Mouse (Mus musculus) fat pad, adult 2 months (tissue): Measurements from ENCODE around the gene C030005K15Rik.
"Not testable (repeated sequence)": the region's sequence is repeated elsewhere in the genome, so short reads cannot be mapped to it uniquely, and the experiment has no call there.

ENCODE experiments used
- DNase-seq: peaks from one replicate; pipeline ENCODE4 v3.0.0-alpha.2; 2011; ENCODE audit warnings: low read depth, low spot score; ENCODE audit errors: extremely low read depth

Gene C030005K15Rik

DNA sequence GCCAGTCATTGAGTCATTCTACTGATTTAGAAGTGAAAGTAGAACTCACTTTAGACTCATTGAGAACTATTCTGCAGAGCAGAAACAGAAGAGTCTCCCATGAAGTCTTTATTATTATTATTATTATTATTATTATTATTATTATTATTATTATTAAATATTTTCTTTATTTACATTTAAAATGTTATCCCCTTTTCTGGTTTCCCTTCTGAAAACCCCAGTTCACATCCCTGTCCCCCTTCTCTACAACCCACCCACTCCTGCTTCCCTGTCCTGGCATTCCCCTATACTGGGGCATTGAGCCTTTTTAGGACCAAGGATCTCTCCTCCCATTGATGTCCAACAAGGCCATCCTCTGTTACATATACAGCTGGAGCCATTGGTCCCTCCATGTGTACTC is at the start of gene C030005K15Rik:
Gene C030005K15Rik (minus strand): TSS at position 101 of the 400 bp plus-strand sequence.
- DNase-seq: not testable (repeated sequence)

DNA sequence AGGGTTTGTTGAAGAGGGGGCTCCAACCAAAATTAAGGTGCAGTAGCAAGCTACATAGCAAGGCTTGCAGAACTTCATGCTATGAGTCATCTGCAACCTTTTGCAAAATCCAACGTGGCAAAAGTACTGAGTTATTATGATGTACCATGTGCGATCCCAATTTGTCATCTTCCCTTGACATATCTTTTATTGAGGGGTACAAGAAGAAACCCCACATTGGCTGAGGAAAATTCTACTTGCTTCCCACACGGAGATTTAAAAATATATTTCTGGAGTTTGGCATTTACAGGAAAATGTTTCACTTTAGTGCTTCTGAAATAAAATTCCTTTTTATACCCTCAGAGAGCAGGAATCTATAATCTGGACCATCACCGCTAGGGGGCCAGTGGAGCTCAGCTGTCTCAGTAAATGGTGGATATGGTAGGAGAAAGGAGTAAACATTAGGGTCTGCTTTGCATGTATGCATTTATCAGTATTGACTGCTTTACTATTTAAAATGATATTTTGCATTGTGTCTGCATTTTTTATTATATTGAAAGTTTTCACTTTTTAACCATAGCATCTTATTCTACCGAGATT is 41.7 kb upstream of the C030005K15Rik start:
- no peak for DNase-seq

DNA sequence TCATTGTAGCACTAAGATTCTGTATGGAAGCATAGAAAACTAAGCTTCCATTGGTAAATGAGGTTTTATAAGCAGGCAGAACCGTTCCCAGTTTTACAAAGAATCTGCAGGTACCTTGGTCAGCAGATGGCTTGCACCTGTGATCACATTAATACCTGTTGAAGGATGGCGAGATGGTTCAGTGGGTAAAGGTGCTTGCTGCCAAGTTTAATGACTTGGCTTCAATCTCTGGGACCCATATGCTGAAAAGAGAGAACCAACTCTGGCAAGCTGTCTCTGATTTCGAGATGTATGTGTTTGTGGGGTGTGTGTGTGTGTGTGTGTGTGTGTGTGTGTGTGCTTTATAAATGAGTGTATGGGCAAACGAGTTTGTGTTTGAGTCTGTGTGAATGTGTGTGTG is 27.3 kb upstream of the C030005K15Rik start:
- DNase-seq: no peak

DNA sequence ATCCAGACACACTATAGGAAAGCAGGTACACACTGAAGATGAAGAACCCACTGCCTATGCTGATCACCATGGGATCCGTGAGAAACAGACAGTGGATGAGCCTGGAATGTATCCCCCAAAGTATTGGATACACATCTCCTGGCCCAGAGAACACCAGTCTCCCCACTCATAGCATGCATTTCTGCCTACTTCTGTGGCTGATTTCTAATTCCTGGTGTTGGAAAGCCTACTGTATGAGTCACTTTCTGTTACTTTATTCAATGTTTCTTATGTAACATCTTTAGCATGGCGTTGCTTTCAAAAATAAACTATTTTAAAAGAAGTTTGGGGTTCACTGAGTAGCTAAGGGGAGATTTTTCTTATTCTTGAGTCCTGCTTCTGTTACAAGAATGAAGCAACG is 20.7 kb upstream of the C030005K15Rik start:
- no peak for DNase-seq

DNA sequence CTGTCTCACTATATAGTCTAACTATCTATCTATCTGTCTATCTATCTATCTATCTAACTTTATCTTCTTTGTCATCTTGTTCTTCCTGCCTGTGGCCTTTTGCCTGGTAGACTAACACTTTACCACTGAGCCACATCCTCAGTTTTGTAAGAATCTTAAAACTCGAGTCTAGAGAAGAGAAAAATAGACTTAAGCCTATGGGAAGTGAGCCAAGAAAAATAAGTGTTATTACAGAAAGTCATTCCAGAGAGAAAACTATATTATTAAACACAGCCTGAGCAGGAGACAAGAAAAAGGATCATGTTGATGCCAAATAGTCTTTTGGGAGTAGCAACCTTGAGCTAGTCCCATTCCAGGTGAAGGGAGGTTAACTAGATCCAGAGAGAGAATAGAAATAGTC is 626 bp downstream of the C030005K15Rik start:
- no peak for DNase-seq

DNA sequence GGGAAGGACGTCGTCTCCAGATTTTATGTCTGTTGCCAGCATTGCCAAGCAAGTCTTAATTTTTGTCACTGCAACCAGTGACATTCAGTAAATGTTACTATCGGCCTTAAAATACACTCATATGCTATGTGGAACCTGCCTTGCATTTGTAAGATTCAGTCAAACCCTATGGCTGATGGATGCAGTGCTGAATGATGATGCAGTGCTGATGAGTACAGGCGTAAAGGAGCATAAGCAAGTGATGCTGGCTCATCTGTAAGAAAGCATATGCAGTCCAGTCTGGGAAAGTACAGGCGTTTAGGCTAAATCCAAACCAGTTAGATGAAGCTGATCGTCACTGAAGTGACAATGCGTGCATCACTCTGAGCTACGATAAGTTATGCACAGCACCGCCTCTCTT is 3.8 kb downstream of the C030005K15Rik start:
- no peak for DNase-seq

DNA sequence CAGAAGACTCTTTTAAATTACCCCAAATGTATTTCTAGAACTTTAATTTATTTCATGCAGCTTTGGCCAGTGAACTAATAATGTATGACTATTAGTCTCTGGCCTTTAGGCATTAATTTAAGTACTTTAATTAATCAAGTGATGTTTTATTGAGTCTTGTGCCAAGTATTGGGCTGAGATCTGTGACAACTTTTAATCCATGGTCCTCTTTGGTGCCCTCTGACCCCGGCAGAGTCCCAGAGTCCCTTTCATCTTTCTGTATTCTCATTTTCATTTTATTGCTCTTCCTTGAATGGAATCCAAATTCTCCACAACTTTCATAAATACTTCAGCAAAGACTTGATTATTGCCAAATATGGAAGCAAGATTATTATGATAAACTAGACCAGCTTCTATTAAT is 5.9 kb downstream of the C030005K15Rik start:
- no peak for DNase-seq

DNA sequence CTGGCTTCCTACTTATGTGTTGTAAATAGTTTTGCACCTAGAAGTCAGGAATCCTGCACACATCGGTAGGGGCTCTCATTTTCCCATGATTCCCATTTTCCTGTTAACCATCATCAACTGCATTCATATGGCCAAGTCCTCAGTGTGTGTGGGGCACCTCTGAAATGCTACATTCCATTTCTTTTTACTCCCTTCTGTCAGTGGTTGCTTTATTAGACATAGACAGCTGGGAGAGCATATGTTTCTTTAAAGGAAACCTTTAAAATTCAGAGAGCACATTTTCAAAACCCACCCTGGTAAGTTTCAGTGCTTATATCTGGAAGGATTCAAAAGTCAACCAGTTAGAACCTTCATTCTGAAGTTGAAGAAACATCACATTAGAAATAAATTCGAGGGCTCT is 8.5 kb downstream of the C030005K15Rik start:
- no peak for DNase-seq

DNA sequence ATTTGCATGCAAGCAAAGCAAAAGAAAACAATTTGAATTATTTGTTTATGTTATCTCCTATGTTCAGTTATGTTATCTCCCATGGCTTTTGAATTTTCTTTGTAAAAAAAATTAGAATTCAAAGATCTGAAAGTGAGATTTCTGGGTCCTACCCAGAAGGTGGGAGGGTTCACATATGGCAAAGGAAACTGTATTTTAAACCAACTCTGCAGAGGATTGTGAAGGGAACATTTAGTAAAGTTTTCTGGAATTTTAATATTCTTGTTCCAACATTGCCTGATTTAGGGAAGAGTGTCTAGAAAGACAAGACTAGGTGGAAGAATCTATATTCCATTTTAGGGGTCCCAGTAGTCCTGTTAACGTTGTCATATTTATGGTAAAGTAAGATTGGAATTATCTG is 9.3 kb downstream of the C030005K15Rik start:
- DNase-seq: no peak

DNA sequence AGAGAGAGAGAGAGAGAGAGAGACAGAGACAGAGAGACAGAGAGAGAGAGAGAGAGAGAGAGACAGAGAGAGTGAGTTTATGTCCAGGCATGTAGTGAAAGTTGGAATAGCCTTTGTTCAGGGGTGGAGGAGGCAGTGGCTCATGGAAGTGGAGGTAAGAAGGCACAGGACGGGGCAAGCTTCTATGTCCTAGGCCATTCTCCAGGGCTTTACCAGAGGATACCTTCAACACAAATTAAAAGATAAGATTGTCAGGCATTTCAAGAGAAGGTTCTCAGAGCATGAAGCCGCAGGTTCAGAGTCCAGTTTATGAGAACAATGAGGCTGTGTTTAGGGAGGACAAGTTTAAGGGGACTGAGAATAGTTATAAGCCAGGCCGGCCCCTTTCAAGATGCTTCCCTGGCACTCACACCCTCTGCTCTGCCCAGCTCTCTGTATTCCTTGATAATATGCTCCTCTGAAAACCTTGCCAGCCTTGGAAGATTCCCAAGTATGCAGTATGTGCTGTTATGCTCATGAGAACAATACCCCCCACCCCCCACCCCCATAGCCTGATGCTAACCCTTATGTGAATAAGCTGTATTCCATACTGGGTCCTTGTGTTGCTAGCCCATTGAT is 11.2 kb downstream of the C030005K15Rik start:
- DNase-seq: no peak

DNA sequence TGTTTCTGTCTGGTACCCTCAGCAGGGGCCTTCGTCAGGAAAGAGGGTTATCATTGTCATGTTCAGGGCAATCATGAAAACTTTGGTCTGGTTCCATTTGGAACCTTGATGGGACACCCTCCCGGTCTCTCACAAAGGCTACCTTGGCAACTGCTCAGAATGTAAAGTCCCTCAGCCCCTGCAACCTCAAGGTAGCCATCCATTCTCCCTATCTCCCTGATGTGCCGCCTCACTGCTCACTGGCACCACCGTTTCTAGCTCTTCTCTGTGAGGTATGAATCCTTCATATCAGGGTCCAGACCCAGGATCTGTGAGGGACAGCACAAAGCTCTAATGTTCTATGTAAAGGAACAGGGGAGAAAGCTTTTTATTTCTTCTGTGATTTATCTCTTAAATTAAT is 12.0 kb downstream of the C030005K15Rik start:
- DNase-seq: no peak

DNA sequence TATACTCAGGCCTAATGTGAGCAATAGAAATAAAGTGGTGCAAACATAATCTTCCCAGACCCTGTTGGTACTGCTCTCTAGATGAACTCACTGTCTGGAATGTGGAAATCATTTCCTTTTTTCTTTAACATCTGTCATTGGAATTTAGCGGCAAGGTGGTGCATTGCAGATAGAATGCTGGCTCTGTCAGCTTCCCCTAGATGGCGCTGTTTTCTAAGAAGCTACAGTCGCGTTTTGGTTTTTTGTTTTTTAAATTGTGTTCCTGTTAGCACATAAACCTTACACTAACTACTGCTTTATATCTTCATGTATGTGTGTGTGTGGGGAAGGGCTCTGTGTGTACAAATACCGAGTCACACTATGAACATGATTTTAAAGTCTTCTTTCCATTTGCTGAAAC is 13.9 kb downstream of the C030005K15Rik start:
- DNase-seq: no peak

DNA sequence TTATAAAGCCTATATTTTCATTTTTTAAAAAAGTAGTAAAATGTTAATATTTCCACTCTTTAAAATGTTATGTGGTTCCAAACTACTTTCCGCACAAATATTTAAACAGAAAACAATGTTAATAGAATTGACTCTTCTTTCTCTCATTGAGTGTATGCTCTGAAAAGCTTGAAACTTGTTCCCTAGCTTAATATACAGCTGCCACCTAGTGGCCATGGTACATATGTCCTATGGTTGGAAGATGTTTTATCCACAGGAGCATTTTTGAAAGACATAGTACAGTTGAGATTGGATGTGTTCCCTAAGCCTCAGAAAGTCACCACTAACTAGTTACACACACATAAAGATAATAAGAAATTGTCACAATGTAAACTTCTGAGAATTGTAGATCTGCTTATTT is 22.0 kb downstream of the C030005K15Rik start:
- DNase-seq: no peak

DNA sequence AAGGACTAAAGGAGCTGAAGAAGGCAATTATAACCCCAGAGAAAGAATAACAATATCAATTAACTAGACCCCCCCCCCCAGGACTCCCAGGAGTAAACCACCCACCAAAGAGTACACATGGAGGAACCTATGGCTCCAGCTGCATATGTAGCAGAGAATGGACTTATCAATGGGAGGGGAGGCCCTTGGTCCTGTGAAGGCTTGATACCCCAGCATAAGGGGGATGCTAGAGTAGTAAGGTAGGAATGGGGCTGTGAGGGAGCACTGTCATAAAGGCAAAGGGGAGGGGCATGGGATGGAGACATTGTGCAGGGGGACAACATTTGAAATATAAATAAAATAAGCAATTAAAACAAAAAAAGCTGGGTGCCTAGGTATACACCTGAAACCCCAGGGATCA is 24.2 kb downstream of the C030005K15Rik start:
- no peak for DNase-seq

DNA sequence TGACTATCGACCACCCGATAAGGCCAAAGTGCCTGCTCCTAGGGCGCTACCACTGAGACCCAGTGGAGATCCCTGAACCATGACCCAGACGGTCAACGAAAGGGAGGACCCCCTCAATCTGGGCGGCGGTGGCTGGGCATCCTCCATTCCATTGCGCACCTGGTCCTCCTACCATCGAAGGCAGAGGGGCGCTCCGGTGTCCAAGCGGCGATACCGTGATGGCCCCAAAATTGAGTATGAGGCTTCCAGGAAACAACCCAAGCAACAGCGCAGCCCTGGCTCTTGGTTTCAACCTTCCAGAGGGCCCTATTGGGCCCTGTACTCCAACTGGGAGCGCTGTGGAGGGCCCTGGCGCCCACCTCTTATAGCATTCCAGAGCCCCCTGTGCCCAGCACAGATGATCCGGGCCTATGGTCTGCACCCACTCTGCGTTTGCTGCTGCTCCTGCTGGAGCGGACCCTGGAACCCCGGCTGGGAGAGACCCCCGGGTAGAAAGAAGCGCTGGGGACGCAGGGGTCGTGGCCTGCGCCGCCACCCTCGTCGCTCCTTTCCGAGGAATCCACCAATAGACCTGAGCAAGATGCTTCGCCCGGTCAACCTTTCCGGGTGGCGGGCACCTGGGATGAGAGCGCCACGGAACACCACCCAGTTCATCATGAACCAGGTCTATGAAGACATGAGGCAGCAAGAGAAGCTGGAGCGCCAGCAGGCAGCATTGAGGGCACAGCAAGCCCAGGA is 33.0 kb downstream of the C030005K15Rik start:
- no peak for DNase-seq

DNA sequence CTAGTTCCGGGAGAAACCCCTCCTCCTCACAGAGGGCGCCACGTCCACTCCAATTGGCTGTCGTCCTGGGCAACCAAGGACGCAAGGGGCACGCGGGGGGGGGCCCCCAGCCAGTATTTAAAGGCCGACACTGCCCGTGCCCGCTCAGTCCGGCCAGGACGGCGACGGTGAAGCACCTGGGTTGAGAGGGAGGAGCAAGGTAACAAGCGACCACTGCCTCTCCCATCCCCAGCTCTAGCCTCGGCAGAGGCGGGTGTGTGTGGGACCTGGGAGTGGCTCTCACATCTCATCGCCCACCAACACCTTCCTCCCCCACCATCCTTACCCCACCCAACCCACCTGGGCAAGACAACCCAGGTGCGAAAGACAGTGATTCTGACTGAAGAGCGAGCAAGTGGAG is 33.6 kb downstream of the C030005K15Rik start, which contains the start of gene Ccer1:
Gene Ccer1 (plus strand): TSS at position 147 of the 400 bp plus-strand sequence.
- no peak for DNase-seq

DNA sequence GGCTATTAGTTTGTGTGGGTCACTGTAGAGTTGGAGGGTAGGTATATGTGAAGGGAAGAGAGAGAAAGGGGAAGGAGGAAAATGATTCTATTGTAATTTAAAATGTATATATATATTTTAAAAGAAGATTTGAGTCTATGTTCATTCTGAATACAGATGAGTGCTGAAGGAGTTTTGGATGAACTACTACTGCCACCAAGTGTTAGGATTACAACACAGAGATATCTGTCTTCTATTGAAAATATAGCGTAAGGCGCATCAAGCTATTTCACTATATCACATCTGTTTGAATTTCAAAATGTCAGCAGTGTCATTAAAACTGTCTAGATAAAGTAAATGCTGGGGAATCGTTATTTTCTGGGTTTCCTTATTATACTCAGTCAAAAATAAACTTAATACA is 37.1 kb downstream of the C030005K15Rik start:
- no peak for DNase-seq

DNA sequence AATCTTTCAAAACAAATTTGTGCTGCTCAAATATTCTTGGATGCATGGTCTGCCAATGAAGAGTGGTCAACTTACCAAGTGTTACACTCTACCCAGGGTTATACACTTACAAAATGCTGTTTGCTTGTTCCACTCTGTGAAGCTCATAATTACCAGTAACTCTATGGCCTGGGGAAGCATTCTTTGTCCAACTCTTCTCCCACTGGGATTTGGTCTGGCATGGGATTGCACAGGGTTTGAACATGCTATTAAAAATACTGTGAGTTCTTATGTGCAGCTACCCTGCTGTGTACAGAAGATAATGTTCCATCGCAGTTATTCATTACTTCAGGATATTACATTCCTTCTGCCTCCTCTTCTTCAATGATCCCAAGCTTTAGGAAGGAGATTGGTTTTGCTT is 39.4 kb downstream of the C030005K15Rik start:
- no peak for DNase-seq

DNA sequence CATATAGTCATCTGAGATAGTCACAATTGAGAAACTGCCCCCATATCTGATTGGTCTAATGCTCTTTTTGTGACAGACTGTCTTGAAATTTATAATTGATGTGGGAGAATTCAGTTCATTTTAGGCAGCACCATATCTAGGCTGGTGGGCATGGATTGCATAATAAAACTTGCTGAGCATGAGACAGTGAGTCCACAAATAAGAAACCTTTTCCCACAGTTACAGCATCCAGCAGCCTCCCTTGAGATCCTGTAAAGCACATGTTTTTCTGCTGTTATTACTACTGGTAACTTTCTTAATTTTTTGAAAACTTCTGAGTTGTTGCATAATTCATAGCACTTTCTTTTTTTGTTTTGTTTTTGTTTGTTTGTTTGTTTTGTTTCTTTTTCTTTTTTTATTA is 43.6 kb downstream of the C030005K15Rik start:
- DNase-seq: no peak
